Mouse (Mus musculus) midbrain, postnatal 0 days (tissue): ENCODE results near the gene Spock1. TPM values are rescaled to one million over a fixed set of nuclear protein-coding genes. Genes with fewer than 3 reads are reported as not detected.

Source experiments
- ATAC-seq: fragments of 200-750 bp; cut with Nextera tagmentation; 2 replicates; pipeline ENCODE4 v1.8.0; 2017; ENCODE audit warnings: moderate number of reproducible peaks, mild to moderate bottlenecking, moderate TSS enrichment, moderate library complexity; ENCODE audit not compliant: low FRiP score
- DNase-seq: peaks from one replicate; pipeline ENCODE4 v3.0.0-alpha.2; 2015; ENCODE audit warnings: low spot score
- H3K27ac ChIP-seq: fragments of 300-500 bp; sonication (generic); 2 replicates; pipeline ENCODE4 v1.5.1; 2014; ENCODE audit warnings: low read depth, mild to moderate bottlenecking, low read length, mixed read lengths
- H3K27me3 ChIP-seq: fragments of 300-500 bp; sonication (generic); 2 replicates; pipeline ENCODE4 v1.6.1; 2014; ENCODE audit warnings: low read length, control low read depth, mixed read lengths; ENCODE audit not compliant: insufficient read depth
- H3K36me3 ChIP-seq: fragments of 300-500 bp; sonication (generic); 2 replicates; pipeline ENCODE4 v1.6.1; 2014; ENCODE audit warnings: low read length, control low read depth, mixed read lengths; ENCODE audit not compliant: insufficient read depth
- H3K4me1 ChIP-seq: fragments of 300-500 bp; sonication (generic); 2 replicates; pipeline ENCODE4 v1.6.1; 2014; ENCODE audit warnings: mild to moderate bottlenecking, control low read depth, antibody characterized with exemption, low read length, mixed read lengths; ENCODE audit not compliant: insufficient read depth
- H3K4me2 ChIP-seq: fragments of 300-500 bp; sonication (generic); 2 replicates; pipeline ENCODE4 v1.6.1; 2014; ENCODE audit warnings: low read depth, mild to moderate bottlenecking, low read length, mixed read lengths; ENCODE audit not compliant: poor library complexity, severe bottlenecking
- H3K4me3 ChIP-seq: fragments of 300-500 bp; sonication (generic); 2 replicates; pipeline ENCODE4 v1.5.1; 2014; ENCODE audit warnings: low read depth, mild to moderate bottlenecking, low read length, moderate library complexity
- H3K9ac ChIP-seq: fragments of 300-500 bp; sonication (generic); replicated peaks from 2 replicates; pipeline ENCODE4 v1.6.1; 2014; ENCODE audit warnings: mild to moderate bottlenecking, low read length, moderate library complexity, mixed read lengths; ENCODE audit not compliant: poor library complexity, severe bottlenecking
- H3K9me3 ChIP-seq: fragments of 300-500 bp; sonication (generic); 2 replicates; pipeline ENCODE4 v1.6.1; 2016; ENCODE audit warnings: low read length, control low read depth
- CTCF ChIP-seq: IDR thresholded peaks from 2 replicates; pipeline ENCODE4 v1.5.1; 2016; ENCODE audit warnings: antibody characterized with exemption, mild to moderate bottlenecking
- WGBS: fragments of 180-500 bp; shearing (Covaris S2); extraction: QIAGEN DNeasy Blood & Tissue Kit; methylation state at CpG from one replicate; pipeline ENCODE4 v1.1.7; 2014; 5-methylcytosine and 5-hydroxymethylcytosine counted together
- polyA plus RNA-seq: library from polyadenylated mRNA; unstranded; fragments of >200 nt; fragmentation: Nextera tagmentation; extraction: Ambion mirVana; gene quantifications from 2 replicates; pipeline ENCODE4 v1.2.1, GENCODE M21; 2015
- total RNA-seq: library from RNA; depleted of rRNA; stranded (reverse); fragments of >200 nt; gene quantifications from 2 replicates; pipeline ENCODE4 v1.2.3, GENCODE M21; 2014

Gene Spock1
- total and polyA plus RNA-seq, 2 experiments from 2014 or later: 91.5 to 94.8 TPM

- 54% methylated on average over 12 of the region's 12 CpGs for WGBS
- no peak for TF ChIP-seq CTCF
Measured at GRCm38 (mm10) chr13:57582314-57582976, 325.7 kb downstream of the Spock1 start.

GRCm38 (mm10) chr13:57577541-57578244, 330.4 kb downstream of the Spock1 start:
- no peak for DNase-seq
- no peaks in the 10 kb centered on the region for H3K36me3 ChIP-seq
- no peak overlapping the region for H3K9ac ChIP-seq
- ATAC-seq: no peak
- WGBS: 92% methylated on average over 5 of the region's 5 CpGs
- H3K27ac ChIP-seq: no peak overlapping the region
- no peak for TF ChIP-seq CTCF
- H3K4me1 ChIP-seq: 0 out of 2 replicates have a peak, but pooled peaks cover 4% of the 10 kb centered on the region
- no peaks in the 10 kb centered on the region for H3K9me3 ChIP-seq
- no peak overlapping the region for H3K4me3 ChIP-seq
- no peak overlapping the region for H3K4me2 ChIP-seq
- no peaks in the 10 kb centered on the region for H3K27me3 ChIP-seq

More at GRCm38 (mm10) chr13:57582314-57582976, 325.7 kb downstream of the Spock1 start:
- DNase-seq (no peak), ATAC-seq (no peak; the same call in 1 of the 2 replicates)
- no peak overlapping the region for H3K4me3 ChIP-seq
- no peaks in the 10 kb centered on the region; the same call in 1 of the 2 replicates for H3K27me3 ChIP-seq
- H3K27ac ChIP-seq: no peak overlapping the region
- H3K9ac ChIP-seq: no peak overlapping the region
- no peaks in the 10 kb centered on the region for H3K9me3 ChIP-seq
- H3K4me1 ChIP-seq: peaks cover 4% of the 10 kb centered on the region; the same call in 1 of the 2 replicates
- no peak overlapping the region for H3K4me2 ChIP-seq
- H3K36me3 ChIP-seq: no peaks in the 10 kb centered on the region

- Histone ChIP-seq H3K4me3 (no peak overlapping the region), H3K27me3 (no peaks in the 10 kb centered on the region), H3K36me3 (no peaks in the 10 kb centered on the region), H3K9me3 (no peaks in the 10 kb centered on the region), H3K27ac (no peak overlapping the region), H3K4me1 (no peaks in the 10 kb centered on the region), H3K4me2 (no peak overlapping the region), H3K9ac (no peak overlapping the region)
- DNase-seq (no peak), ATAC-seq (no peak)
- no peak for TF ChIP-seq CTCF
- 51% methylated on average over 4 of the region's 4 CpGs for WGBS
Measured at GRCm38 (mm10) chr13:57573501-57573900, 334.6 kb downstream of the Spock1 start.

- Histone ChIP-seq H3K27ac (no peak overlapping the region), H3K4me3 (no peak overlapping the region), H3K4me2 (no peak overlapping the region), H3K36me3 (no peaks in the 10 kb centered on the region), H3K4me1 (no peaks in the 10 kb centered on the region), H3K9me3 (no peaks in the 10 kb centered on the region), H3K9ac (no peak overlapping the region), H3K27me3 (no peaks in the 10 kb centered on the region)
- DNase-seq: no peak
- ATAC-seq: no peak
- 93% methylated on average over 8 of the region's 8 CpGs for whole genome bisulfite sequencing
- TF ChIP-seq CTCF: no peak
Measured at GRCm38 (mm10) chr13:57568404-57568803, 339.7 kb downstream of the Spock1 start.

GRCm38 (mm10) chr13:57555186-57555585, 352.9 kb downstream of the Spock1 start:
- 78% methylated on average over 4 of the region's 4 CpGs for WGBS
- DNase-seq: no peak
- Histone ChIP-seq H3K4me1 (no peaks in the 10 kb centered on the region), H3K27ac (no peak overlapping the region), H3K27me3 (no peaks in the 10 kb centered on the region), H3K9ac (no peak overlapping the region), H3K4me2 (no peak overlapping the region), H3K36me3 (no peaks in the 10 kb centered on the region), H3K9me3 (no peaks in the 10 kb centered on the region), H3K4me3 (no peak overlapping the region)
- no peak for ATAC-seq
- TF ChIP-seq CTCF: no peak

GRCm38 (mm10) chr13:57549743-57550142, 358.4 kb downstream of the Spock1 start:
- Histone ChIP-seq H3K4me3 (no peak overlapping the region), H3K36me3 (no peaks in the 10 kb centered on the region), H3K9me3 (no peaks in the 10 kb centered on the region), H3K27ac (no peak overlapping the region), H3K9ac (no peak overlapping the region), H3K4me1 (no peaks in the 10 kb centered on the region), H3K4me2 (no peak overlapping the region), H3K27me3 (no peaks in the 10 kb centered on the region)
- WGBS: 29% methylated on average over 5 of the region's 5 CpGs
- no peak for ATAC-seq
- DNase-seq: peak; percentile 48
- peak; percentile 75 for TF ChIP-seq CTCF
